Mouse (Mus musculus) bone marrow macrophage, adult 2 months (primary cell): Measurements from ENCODE around the gene Slc16a11. TPM values are rescaled to one million over a fixed set of nuclear protein-coding genes. Genes with fewer than 3 reads are reported as not detected.

Experiments used
- H3K27ac ChIP-seq: 2 replicates; pipeline ENCODE4 v1.5.1; 2012; ENCODE audit warnings: low read depth, low read length; ENCODE audit not compliant: insufficient read depth
- H3K4me1 ChIP-seq: 2 replicates; pipeline ENCODE4 v1.6.1; 2012; ENCODE audit warnings: low read length; ENCODE audit not compliant: control insufficient read depth, insufficient read depth
- H3K4me3 ChIP-seq: 2 replicates; pipeline ENCODE4 v1.5.1; 2012; ENCODE audit warnings: mild to moderate bottlenecking, low read length, moderate library complexity; ENCODE audit not compliant: insufficient read depth
- CTCF ChIP-seq: IDR thresholded peaks from 2 replicates; pipeline ENCODE4 v1.5.1; 2012; ENCODE audit warnings: low read depth, mild to moderate bottlenecking, low read length, moderate library complexity
- POLR2A ChIP-seq: IDR thresholded peaks from 2 replicates; pipeline ENCODE4 v1.6.1; 2012; ENCODE audit warnings: mild to moderate bottlenecking, low read depth, low read length, borderline replicate concordance
- polyA plus RNA-seq: library from polyadenylated mRNA; stranded (reverse); fragments of >200 nt; gene quantifications from 2 replicates; pipeline ENCODE4 v1.2.4, GENCODE M21; 2012; ENCODE audit not compliant: missing spikeins, insufficient read depth, insufficient read length

Gene Slc16a11
- polyA plus RNA-seq, 1 experiment, result not detected

DNA sequence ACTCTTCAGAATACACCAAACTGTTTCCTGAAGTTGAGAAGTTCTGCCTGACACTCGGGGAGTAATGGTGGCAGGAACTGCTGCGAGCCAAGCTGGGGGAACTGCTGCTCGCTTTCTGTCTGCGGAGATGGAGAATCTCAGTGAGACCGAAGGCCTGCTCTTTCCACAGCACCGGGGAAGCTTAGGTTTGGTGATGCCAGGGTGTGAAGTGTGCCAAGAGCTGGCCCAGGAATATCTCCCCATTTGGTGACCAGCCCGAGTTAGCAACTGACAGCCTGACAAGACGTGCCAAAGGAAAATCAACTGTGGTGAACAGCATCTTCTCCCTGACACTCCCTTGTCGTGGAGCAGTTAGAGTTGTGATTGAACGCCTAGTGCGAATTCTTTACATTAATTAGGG is 34.2 kb upstream of the Slc16a11 start:
- TF ChIP-seq POLR2A (no peak), CTCF (no peak)
- Histone ChIP-seq H3K4me3 (no peak overlapping the region), H3K27ac (no peak overlapping the region), H3K4me1 (peaks cover 19% of the 10 kb centered on the region)

DNA sequence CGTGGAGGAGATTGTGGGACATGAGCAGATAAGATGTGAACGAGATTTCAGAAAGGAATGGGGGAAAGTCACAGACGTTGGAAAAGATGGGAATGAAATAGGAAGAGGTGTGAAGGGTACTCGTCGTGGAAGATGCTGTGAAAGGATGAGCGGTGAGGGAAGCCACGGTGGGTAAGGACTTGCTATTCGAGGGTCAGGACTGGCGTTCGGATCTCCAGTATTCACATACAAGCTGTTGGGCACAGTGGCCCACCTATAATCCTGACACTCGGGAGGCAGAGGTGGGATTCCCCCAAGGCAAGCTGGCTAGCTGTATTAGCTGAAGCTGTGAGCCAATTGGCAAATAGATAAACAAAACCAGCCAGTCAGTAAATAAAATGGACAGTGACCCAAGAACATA is 33.8 kb upstream of the Slc16a11 start:
- TF ChIP-seq POLR2A (no peak), CTCF (no peak)
- no peak overlapping the region for H3K27ac ChIP-seq
- peaks cover 22% of the 10 kb centered on the region for H3K4me1 ChIP-seq
- no peak overlapping the region for H3K4me3 ChIP-seq

DNA sequence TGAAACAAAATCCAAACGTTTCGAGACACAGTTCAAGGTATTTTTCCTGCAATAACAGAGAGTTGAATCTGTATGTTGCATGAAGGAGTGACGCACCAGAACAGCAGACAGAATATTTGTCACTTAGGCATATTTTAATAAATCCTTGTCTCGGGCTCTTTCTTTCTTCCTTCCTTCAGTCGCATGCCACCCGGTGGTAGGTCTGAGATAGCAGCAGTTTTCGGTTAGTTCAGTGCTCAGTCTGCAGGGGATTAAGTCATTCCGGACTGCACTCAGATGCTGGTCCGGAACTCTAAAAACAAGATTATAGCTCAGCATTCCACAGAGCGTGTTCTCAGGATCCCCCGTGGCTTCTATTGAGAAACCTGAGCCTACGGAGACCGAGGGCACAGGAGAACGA is 33.2 kb upstream of the Slc16a11 start:
- Histone ChIP-seq H3K27ac (no peak overlapping the region), H3K4me1 (peaks cover 22% of the 10 kb centered on the region), H3K4me3 (no peak overlapping the region)
- TF ChIP-seq POLR2A (no peak), CTCF (peak; percentile 35; the same call in 1 of the 2 replicates)

DNA sequence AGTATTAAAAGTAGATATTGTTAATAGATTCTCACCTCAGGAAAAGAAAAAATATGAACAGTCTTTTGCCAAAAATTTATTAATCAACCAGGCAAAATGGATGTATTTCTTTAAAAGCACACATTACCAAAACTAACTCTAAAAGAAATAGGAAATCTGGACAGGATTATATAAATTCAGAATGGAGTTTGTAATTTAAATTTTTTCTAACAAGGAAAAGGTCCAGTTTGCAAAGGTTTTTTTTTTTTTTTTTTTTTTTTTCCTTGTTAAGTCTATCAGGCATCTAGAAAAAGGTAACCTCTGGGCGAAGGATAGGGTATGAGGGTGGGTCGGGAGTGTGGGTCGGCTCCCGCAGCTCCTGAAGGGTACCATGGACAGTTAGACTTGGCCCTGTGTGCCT is 32.1 kb upstream of the Slc16a11 start:
- Histone ChIP-seq H3K27ac (no peak overlapping the region), H3K4me1 (peaks cover 25% of the 10 kb centered on the region)
- TF ChIP-seq POLR2A, result no peak
- TF ChIP-seq CTCF, result no peak

DNA sequence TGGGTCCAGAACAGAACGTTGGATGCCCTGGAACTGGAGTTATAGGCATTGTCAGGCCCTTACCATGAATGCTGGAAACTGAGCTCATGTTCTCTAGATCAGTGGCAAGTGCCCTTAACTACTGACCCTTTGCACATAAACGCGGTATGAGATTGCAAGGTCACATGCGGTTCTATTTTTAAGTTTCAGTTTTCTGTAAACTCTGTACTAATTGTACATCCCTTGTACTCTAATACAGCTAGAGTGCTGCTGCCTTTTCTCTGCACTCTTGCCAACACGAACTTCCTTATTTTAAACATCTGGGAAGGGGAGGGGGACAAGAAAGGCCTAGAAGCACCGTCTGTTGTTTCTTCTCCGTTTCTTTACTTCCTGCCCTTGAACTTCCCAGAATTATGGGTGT is 27.4 kb upstream of the Slc16a11 start:
- peak overlapping the region; percentile 99 for H3K27ac ChIP-seq

More for the DNA sequence above, 32.1 kb upstream of the Slc16a11 start:
- H3K4me3 ChIP-seq, result no peak overlapping the region

DNA sequence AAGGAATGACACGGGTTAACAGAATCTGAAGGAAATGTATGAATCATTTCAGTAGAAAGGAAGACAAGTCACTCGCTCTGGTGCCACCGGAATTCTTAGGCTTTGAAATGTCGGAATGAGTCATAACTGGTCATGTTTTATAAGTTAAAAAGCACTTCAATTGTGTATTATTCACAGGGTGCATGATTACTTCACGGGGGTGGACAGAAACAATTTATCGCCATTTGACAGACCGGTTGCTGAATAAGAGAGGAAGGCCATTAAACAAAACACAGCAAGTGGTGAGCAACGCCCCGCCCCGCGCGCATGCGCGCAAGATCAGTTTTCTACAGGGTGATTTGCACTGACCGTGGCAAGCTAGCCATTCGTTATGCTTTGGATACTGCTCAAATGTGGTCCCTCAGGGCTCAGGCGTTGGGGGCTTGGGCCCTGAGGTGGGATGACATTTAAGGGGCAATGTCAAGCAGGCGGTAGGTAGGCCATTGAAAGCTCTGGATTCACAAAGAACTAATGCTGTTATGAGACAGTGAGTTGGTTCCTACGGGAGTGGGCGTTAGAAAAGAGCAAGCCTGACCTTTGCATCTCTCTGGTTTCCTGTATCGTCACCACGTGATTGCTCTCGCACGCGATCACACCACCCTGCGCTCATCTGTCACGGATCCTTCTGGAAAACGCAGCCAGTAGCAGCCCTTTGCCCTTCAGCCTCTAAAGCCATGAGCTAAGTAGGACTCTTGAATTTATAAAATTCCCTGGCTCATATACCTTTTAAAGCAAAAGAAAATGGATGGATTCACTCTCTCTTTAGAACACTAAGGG is 23.0 kb upstream of the Slc16a11 start:
- H3K4me1 ChIP-seq, result peaks cover 65% of the 10 kb centered on the region
- H3K4me3 ChIP-seq, result no peak overlapping the region
- H3K27ac ChIP-seq, result peak overlapping the region; percentile 87
- TF ChIP-seq POLR2A (no peak), CTCF (no peak)

More for the DNA sequence above, 27.4 kb upstream of the Slc16a11 start:
- Histone ChIP-seq H3K4me3 (no peak overlapping the region), H3K4me1 (peaks cover 54% of the 10 kb centered on the region)
- TF ChIP-seq CTCF, result no peak
- no peak for TF ChIP-seq POLR2A

DNA sequence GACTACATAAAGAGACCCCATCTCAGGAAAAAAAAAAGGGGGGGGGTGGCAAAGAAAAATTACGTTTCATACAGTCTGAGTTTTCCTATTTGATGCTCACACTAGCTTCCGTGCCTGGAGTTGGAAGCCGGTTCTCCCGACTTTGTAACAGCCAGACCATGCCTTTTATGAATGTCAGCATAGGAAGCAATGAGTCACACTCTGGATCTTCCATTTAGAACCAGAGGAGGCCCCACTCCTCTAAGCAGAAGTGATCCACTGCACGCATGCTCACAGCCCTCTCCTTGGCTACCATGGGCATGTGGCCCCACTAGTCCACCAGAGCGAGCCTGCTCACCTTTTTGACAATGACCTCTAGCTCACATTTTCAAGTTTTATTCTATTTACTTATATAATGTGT is 21.4 kb upstream of the Slc16a11 start:
- no peak for TF ChIP-seq CTCF

DNA sequence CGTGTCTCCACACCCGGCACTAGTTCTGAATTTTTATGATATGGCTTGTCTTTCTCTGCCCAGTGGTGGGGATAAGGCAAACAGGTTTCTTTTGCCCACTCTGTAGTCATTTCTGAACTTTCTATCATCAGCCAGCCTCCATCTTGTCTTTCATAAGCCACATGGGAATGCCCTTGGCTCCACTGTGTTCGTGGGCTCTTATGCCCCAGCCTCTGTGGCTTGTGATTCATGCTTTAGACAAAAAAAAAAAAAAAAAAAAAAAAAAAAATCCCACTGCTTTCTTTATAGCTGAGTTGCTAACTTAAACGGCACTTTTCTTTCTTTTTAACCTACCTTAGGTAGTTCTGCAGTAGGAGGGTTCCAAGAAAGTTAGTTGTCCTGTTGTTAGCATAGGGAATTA is 20.4 kb upstream of the Slc16a11 start:
- TF ChIP-seq POLR2A (no peak), CTCF (no peak)
- Histone ChIP-seq H3K27ac (peak overlapping the region; percentile 83), H3K4me3 (no peak overlapping the region), H3K4me1 (peaks cover 57% of the 10 kb centered on the region)

More for the DNA sequence above, 21.4 kb upstream of the Slc16a11 start:
- H3K4me1 ChIP-seq, result peaks cover 58% of the 10 kb centered on the region
- H3K27ac ChIP-seq, result peak overlapping the region; percentile 83
- no peak overlapping the region for H3K4me3 ChIP-seq

DNA sequence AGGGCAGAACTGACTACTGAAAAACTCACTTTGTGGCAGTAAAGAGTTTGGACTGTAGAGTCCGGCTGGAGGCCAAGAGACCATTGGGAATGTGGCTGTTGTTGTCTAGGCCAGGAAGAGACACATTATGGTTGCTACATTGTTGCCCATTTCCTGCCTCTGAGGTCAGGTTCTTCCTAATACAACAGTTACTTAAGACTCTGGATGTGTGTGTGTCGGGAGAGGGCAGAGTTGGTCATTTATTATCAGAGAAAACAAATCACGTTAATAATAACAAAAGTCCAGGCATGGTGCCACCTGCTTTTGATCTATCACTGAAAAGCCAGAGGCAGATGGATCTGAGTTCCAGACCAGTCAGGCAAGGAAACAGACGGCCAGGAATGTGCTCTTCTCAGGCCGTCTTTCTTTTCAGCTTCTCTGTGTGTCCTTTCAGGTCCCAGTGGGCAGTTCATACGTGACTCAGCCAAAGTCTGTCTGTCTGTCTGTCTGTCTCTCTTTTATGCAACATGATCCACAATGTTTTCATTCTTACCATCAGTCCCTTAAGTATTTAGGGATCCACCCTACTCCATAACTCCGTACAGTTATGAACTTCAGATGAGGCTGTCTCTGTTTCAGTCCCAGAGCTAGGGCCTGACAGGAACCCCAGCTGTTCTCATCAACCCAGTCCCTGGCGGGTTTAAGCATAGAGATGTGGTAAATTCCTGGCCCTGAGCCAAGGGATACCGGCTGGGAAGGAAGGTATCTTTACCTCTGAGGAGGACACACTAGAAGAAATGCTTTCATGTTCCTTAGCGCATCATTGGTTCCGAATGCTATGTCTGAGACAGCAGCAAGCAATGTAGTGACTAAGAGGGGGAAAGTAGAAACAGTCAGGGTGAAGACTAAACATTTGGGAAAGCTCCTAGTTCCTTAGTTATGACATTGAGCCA is 18.9 kb upstream of the Slc16a11 start:
- Histone ChIP-seq H3K4me3 (no peak overlapping the region), H3K27ac (no peak overlapping the region)
- no peak for TF ChIP-seq POLR2A
- TF ChIP-seq CTCF, result no peak

More for the DNA sequence above, 18.9 kb upstream of the Slc16a11 start:
- peaks cover 60% of the 10 kb centered on the region for H3K4me1 ChIP-seq
